ENCODE assay signal across 35 mouse cellular contexts in the genomic region with DNA sequence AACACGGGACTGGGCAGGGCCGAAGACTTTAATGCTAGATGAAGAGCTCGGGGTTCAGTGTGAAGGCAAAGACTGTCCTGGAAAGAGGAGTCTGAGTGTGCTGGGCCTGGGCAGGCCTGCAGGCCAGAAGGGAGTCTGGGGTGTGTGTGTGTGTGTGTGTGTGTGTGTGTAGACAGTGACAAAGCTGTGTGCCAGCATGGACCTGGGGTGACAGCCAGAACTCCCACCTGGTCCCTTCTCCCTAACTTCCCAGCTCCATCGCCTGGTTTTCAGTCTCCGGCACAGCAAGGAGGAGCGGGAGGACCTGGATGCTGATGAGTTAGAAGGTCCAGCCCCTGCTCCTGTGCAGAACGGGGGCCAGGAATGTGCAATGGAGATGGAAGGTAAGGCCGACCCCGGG. TPM values are rescaled to one million over a fixed set of nuclear protein-coding genes. Genes with fewer than 3 reads are reported as not detected.
A peak's percentile ranks its signal among the peaks of the same experiment; 100 is the strongest.
DNase-seq lines count a peak whose midpoint lies in the region; ATAC-seq lines count a peak whose summit lies in the region.
"Had no signal": no experiment of that assay in that cellular context is flagged by ENCODE, and none has a peak within 500 bp of the region (broad histone marks: within the 10 kb centered on the region; RNA-seq: fewer than 3 reads in every experiment).

No protein-coding gene starts in this region.

- peak overlapping the region; percentile 65 for H3K4me2 ChIP-seq in liver, embryonic 12.5 days
- H3K4me2 ChIP-seq in midbrain, embryonic 13.5 days (replicated peaks) = no peak overlapping the region
- H3K4me2 ChIP-seq: hindbrain, embryonic 12.5 days; intestine, embryonic 15.5 days; limb, embryonic 13.5 days; midbrain, embryonic 12.5 days had no signal

- H3K27me3 ChIP-seq in liver, embryonic 12.5 days (replicated peaks) = peaks cover 23% of the 10 kb centered on the region; the same call in 1 of the 2 replicates
- no peaks in the 10 kb centered on the region for H3K27me3 ChIP-seq in midbrain, embryonic 13.5 days
- H3K27me3 ChIP-seq: hindbrain, embryonic 12.5 days; intestine, embryonic 15.5 days; limb, embryonic 13.5 days had no signal

- no peaks in the 10 kb centered on the region for H3K9me3 ChIP-seq in liver, embryonic 12.5 days (replicated peaks)
- H3K9me3 ChIP-seq in midbrain, embryonic 13.5 days = no peaks in the 10 kb centered on the region
- H3K9me3 ChIP-seq: forebrain, embryonic 10.5 days; hindbrain, embryonic 12.5 days; intestine, embryonic 15.5 days; limb, embryonic 13.5 days; megakaryocyte, embryonic 14.5 days; midbrain, embryonic 12.5 days had no signal

- 91% methylated on average over 9 of the region's 9 CpGs for WGBS in liver, embryonic 12.5 days (ENCODE audit: insufficient replicate concordance)
- WGBS in midbrain, embryonic 13.5 days = 90% methylated on average over 8 of the region's 9 CpGs

- peak overlapping the region; percentile 90 for H3K27ac ChIP-seq in liver, embryonic 12.5 days
- H3K27ac ChIP-seq in midbrain, embryonic 13.5 days = no peak overlapping the region
- H3K27ac ChIP-seq: forebrain, embryonic 10.5 days; hindbrain, embryonic 12.5 days; hindbrain, postnatal 0 days; intestine, embryonic 15.5 days; layer of hippocampus, adult 2 months; limb, embryonic 13.5 days; midbrain, embryonic 12.5 days had no signal

- peaks cover 58% of the 10 kb centered on the region for H3K36me3 ChIP-seq in liver, embryonic 12.5 days
- peaks cover 60% of the 10 kb centered on the region for H3K36me3 ChIP-seq in midbrain, embryonic 13.5 days

- H3K4me1 ChIP-seq in liver, embryonic 12.5 days = peaks cover 36% of the 10 kb centered on the region
- no peaks in the 10 kb centered on the region for H3K4me1 ChIP-seq in midbrain, embryonic 13.5 days (replicated peaks)
- H3K4me1 ChIP-seq: hindbrain, embryonic 12.5 days; limb, embryonic 13.5 days; megakaryocyte, embryonic 14.5 days; midbrain, embryonic 12.5 days had no signal

- peak overlapping the region; percentile 51; the same call in 1 of the 2 replicates for H3K9ac ChIP-seq in liver, embryonic 12.5 days
- H3K9ac ChIP-seq in midbrain, embryonic 13.5 days (replicated peaks) = no peak overlapping the region
- H3K9ac ChIP-seq: forebrain, postnatal 0 days; hindbrain, embryonic 12.5 days; intestine, embryonic 15.5 days; limb, embryonic 13.5 days; midbrain, embryonic 12.5 days had no signal

- H3K4me3 ChIP-seq in liver, embryonic 12.5 days = no peak overlapping the region
- no peak overlapping the region for H3K4me3 ChIP-seq in midbrain, embryonic 13.5 days (replicated peaks)
- H3K4me3 ChIP-seq: forebrain, embryonic 10.5 days; hindbrain, embryonic 12.5 days; intestine, embryonic 15.5 days; layer of hippocampus, adult 2 months; limb, embryonic 13.5 days; megakaryocyte, embryonic 14.5 days; midbrain, embryonic 12.5 days had no signal

- peak; percentile 25 for DNase-seq in cerebellum, adult 11 months
- no peak for DNase-seq in cerebellum, postnatal 4 days (ENCODE audit: low spot score in 2 of 2)
- DNase-seq in brain, adult 2 months (ENCODE audit: low read depth, low spot score) = peak; percentile 56
- peak; percentile 60 for DNase-seq in cerebellum, adult 9-11 months
- no peak for DNase-seq in adrenal gland, postnatal 10 days
- DNase-seq: adrenal gland, adult 8-10 months; forebrain, postnatal 0 days; heart, postnatal 36 days; kidney, adult 2 months; kidney, postnatal 36 days; lung, adult 18-20 months; retina, postnatal 1 day; right cerebral cortex, postnatal 14 days; spleen, adult 18-20 months; thymus, postnatal 14 days had no signal

- no peak for ATAC-seq in liver, embryonic 12.5 days
- no peak for ATAC-seq in monocyte, adult 5-6 weeks (replicated peaks; ENCODE audit: insufficient number of reproducible peaks, low FRiP score, low TSS enrichment, poor library complexity, severe bottlenecking)
- ATAC-seq in midbrain, embryonic 13.5 days = no peak
- ATAC-seq: forebrain, postnatal 0 days; hindbrain, postnatal 0 days; lung, postnatal 0 days had no signal

RNA-seq across cellular contexts. Expression of gene Slc5a2, which starts 6.0 kb away (rescaled TPM):
- 2.0 and 2.1 TPM in 2 replicates for polyA plus RNA-seq in liver, embryonic 12.5 days (2016; fragmentation: Nextera tagmentation; extraction: Ambion mirVana)
- total RNA-seq in adrenal gland, postnatal 10 days (2021) = under 1 TPM in 1 of 2 experiments, not detected in 1; 0.27 TPM
- total RNA-seq in monocyte, adult 5-6 weeks (2017) = 0.75 TPM in 1 of 3 replicates, not detected in the others
- not detected in 2 replicates for polyA plus RNA-seq in midbrain, embryonic 13.5 days (2015; fragmentation: Nextera tagmentation; extraction: Ambion mirVana)
- total RNA-seq: adrenal gland, adult 8-10 months; forebrain, postnatal 0 days; gastrocnemius, adult 8-10 months; granulocyte monocyte progenitor cell, adult 5-6 weeks; heart, postnatal 36 days; hindbrain, postnatal 0 days; layer of hippocampus, adult 2 months; layer of hippocampus, postnatal 14 days; left cerebral cortex, adult 8-10 months; left cerebral cortex, postnatal 36 days had no signal
- polyA plus RNA-seq: C2C12; forebrain, embryonic 10.5 days; hindbrain, embryonic 12.5 days; midbrain, embryonic 12.5 days; neural tube, embryonic 14.5 days had no signal

RNA-seq across cellular contexts. Expression of gene Tgfb1i1, which starts 24.9 kb away (rescaled TPM):
- 22.3 and 25.1 TPM in 2 replicates for polyA plus RNA-seq in liver, embryonic 12.5 days (2016; fragmentation: Nextera tagmentation; extraction: Ambion mirVana)
- 10 to 100 TPM; 28.6 to 32.5 TPM for total RNA-seq in adrenal gland, postnatal 10 days (2021)
- 0.21 to 1.2 TPM in 2 of 3 replicates, not detected in the other for total RNA-seq in monocyte, adult 5-6 weeks (2017)
- polyA plus RNA-seq in midbrain, embryonic 13.5 days (2015; fragmentation: Nextera tagmentation; extraction: Ambion mirVana) = 21.7 and 23.0 TPM in 2 replicates
- total RNA-seq: CH12.LX had no signal

RNA-seq across cellular contexts. Expression of gene BC017158, which starts 26.5 kb away (rescaled TPM):
- polyA plus RNA-seq in liver, embryonic 12.5 days (2016; fragmentation: Nextera tagmentation; extraction: Ambion mirVana) = 26.3 and 29.4 TPM in 2 replicates
- 10 to 100 TPM; 24.6 to 29.3 TPM for total RNA-seq in adrenal gland, postnatal 10 days (2021)
- 6.9 to 17.5 TPM (median 8.1 TPM) in 3 replicates for total RNA-seq in monocyte, adult 5-6 weeks (2017)
- polyA plus RNA-seq in midbrain, embryonic 13.5 days (2015; fragmentation: Nextera tagmentation; extraction: Ambion mirVana) = 17.5 and 17.7 TPM in 2 replicates

RNA-seq across cellular contexts. Expression of gene 9130023H24Rik, which starts 33.7 kb away (rescaled TPM):
- 2.9 and 3.1 TPM in 2 replicates for polyA plus RNA-seq in liver, embryonic 12.5 days (2016; fragmentation: Nextera tagmentation; extraction: Ambion mirVana)
- 1 to 10 TPM; 6.5 to 6.6 TPM for total RNA-seq in adrenal gland, postnatal 10 days (2021)
- 4.9 to 6.2 TPM (median 5.5 TPM) in 3 replicates for total RNA-seq in monocyte, adult 5-6 weeks (2017)
- polyA plus RNA-seq in midbrain, embryonic 13.5 days (2015; fragmentation: Nextera tagmentation; extraction: Ambion mirVana) = 11.0 and 11.5 TPM in 2 replicates

RNA-seq across cellular contexts. Expression of gene Armc5, which starts 34.4 kb away (rescaled TPM):
- 12.7 and 12.8 TPM in 2 replicates for polyA plus RNA-seq in liver, embryonic 12.5 days (2016; fragmentation: Nextera tagmentation; extraction: Ambion mirVana)
- 10 to 100 TPM; 17.0 to 18.8 TPM for total RNA-seq in adrenal gland, postnatal 10 days (2021)
- total RNA-seq in monocyte, adult 5-6 weeks (2017) = 9.1 to 14.9 TPM (median 11.6 TPM) in 3 replicates
- 12.5 and 13.9 TPM in 2 replicates for polyA plus RNA-seq in midbrain, embryonic 13.5 days (2015; fragmentation: Nextera tagmentation; extraction: Ambion mirVana)

Comparison
In these comparisons a context has a peak if more than half of its experiments do, and no peak if none do; other contexts are left out.
1. DNase-seq: peak in cerebellum, adult 11 months (single experiment), brain, adult 2 months (single experiment) and cerebellum, adult 9-11 months (single experiment); none in cerebellum, postnatal 4 days (0 of 2) and adrenal gland, postnatal 10 days (single experiment).
2. RNA of gene Tgfb1i1, which starts 24.9 kb away (total RNA-seq): 28.6 to 32.5 TPM in adrenal gland, postnatal 10 days; 0.21 to 1.2 TPM in monocyte, adult 5-6 weeks; every median in the first group is over 10 times any median in the second.